Mouse (Mus musculus) ES-Bruce4 (cell line): ENCODE measurements around the gene Cops4. TPM values are rescaled to one million over a fixed set of nuclear protein-coding genes. Genes with fewer than 3 reads are reported as not detected.
A peak's percentile ranks its signal among the peaks of the same experiment; 100 is the strongest.

Experiments used
- H3K27ac ChIP-seq: 2 replicates; pipeline ENCODE4 v1.5.1; 2012; ENCODE audit warnings: low read length, inconsistent platforms; ENCODE audit not compliant: insufficient read depth
- H3K27me3 ChIP-seq: 2 replicates; pipeline ENCODE4 v1.6.1; 2012; ENCODE audit warnings: mild to moderate bottlenecking, low read length, inconsistent platforms; ENCODE audit not compliant: control insufficient read depth, poor library complexity, insufficient read depth, severe bottlenecking
- H3K36me3 ChIP-seq: 2 replicates; pipeline ENCODE4 v1.6.1; 2012; ENCODE audit warnings: inconsistent platforms, mild to moderate bottlenecking, low read length, moderate library complexity; ENCODE audit not compliant: control insufficient read depth, poor library complexity, insufficient read depth, severe bottlenecking
- H3K4me1 ChIP-seq: one replicate; pipeline ENCODE4 v1.8.1; 2011; ENCODE audit warnings: low read length; ENCODE audit not compliant: control insufficient read depth, insufficient read depth
- H3K4me3 ChIP-seq: 2 replicates; pipeline ENCODE4 v1.5.1; 2011; ENCODE audit warnings: low read depth, mild to moderate bottlenecking, low read length
- H3K9ac ChIP-seq: 2 replicates; pipeline ENCODE4 v1.6.1; 2012; ENCODE audit warnings: low read depth, mild to moderate bottlenecking, inconsistent platforms; ENCODE audit not compliant: poor library complexity, severe bottlenecking
- H3K9me3 ChIP-seq: replicated peaks from 2 replicates; pipeline ENCODE4 v1.6.1; 2012; ENCODE audit warnings: mild to moderate bottlenecking, low read length, inconsistent platforms; ENCODE audit not compliant: control insufficient read depth, poor library complexity, insufficient read depth, severe bottlenecking
- CTCF ChIP-seq: IDR thresholded peaks from one replicate; pipeline ENCODE4 v1.8.1; 2011; ENCODE audit warnings: low read depth, low read length
- EP300 ChIP-seq: IDR thresholded peaks from 2 replicates; pipeline ENCODE4 v1.6.1; 2011; ENCODE audit warnings: low read depth, low read length; ENCODE audit not compliant: insufficient read depth
- POLR2A ChIP-seq: IDR thresholded peaks from one replicate; pipeline ENCODE4 v1.8.1; 2011; ENCODE audit warnings: low read length; ENCODE audit not compliant: insufficient read depth
- polyA plus RNA-seq: library from polyadenylated mRNA; stranded (reverse); fragments of >200 nt; gene quantifications from 2 replicates; pipeline ENCODE4 v1.2.4, GENCODE M21; 2011; ENCODE audit warnings: low read depth; ENCODE audit not compliant: missing spikeins, insufficient read depth, insufficient read length

Cops4 gene
- polyA plus RNA-seq, 1 experiment: 118 TPM

GRCm38 (mm10) chr5:100573256-100573655 lies 55.1 kb downstream of the Cops4 start:
- Histone ChIP-seq H3K4me1 (peaks cover 2% of the 10 kb centered on the region), H3K27ac (no peak overlapping the region), H3K36me3 (no peaks in the 10 kb centered on the region), H3K27me3 (no peaks in the 10 kb centered on the region), H3K4me3 (no peak overlapping the region), H3K9me3 (no peaks in the 10 kb centered on the region), H3K9ac (no peak overlapping the region)
- TF ChIP-seq CTCF (no peak), EP300 (no peak), POLR2A (no peak)

DNA sequence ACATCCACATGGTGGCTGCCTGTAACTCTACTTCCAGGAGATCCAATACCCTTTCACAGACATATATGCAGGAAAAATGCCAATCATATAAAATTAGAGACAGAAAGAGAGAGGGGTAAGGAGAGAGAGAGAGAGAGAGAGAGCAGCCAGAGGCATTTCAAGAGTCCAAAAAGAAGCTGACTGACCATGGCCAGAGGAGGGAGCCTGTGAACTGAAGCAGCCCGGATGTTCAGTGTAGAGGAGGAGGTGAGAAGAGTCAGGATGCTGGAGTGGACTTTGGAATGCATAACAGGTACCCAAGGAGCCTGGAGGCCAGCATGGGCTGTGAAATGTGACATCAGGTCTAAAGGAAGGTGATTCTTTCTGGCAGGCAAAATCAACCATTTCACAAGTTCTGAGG lies 56.7 kb downstream of the Cops4 start:
- no peaks in the 10 kb centered on the region for H3K27me3 ChIP-seq
- H3K4me3 ChIP-seq: no peak overlapping the region
- H3K9ac ChIP-seq: no peak overlapping the region
- H3K4me1 ChIP-seq: peaks cover 2% of the 10 kb centered on the region
- TF ChIP-seq CTCF (peak; percentile 17), EP300 (no peak)
- H3K9me3 ChIP-seq: no peaks in the 10 kb centered on the region
- no peak overlapping the region for H3K27ac ChIP-seq
- no peaks in the 10 kb centered on the region for H3K36me3 ChIP-seq

DNA sequence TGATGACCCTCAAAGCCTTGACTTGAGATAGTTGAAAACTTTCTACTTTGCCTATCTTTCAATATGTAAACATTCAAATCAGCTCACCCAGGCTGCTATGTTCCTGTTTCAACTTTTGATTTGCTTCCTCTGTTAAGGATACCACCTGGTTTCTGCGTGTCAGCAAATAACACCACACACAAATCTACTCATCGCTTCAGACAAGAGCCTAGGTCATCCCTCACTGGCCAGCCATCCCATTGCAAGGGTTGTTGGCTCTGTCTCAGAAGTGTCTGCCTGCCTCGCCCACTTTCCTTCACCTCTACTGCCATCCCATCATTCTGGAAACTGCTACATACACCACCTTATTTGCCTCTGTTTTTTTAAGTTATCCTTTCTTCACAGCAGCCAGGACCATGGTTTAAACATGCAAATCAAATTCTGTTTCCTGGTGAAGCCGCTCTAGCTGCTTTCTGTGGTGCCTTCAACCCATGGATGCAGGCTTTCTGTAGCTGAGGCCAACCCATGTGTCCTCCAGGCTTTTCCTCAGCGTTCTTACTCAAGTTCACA lies 60.8 kb downstream of the Cops4 start:
- Histone ChIP-seq H3K27me3 (no peaks in the 10 kb centered on the region), H3K9ac (no peak overlapping the region), H3K4me3 (no peak overlapping the region), H3K4me1 (no peaks in the 10 kb centered on the region), H3K36me3 (no peaks in the 10 kb centered on the region), H3K27ac (no peak overlapping the region), H3K9me3 (no peaks in the 10 kb centered on the region)
- no peak for TF ChIP-seq CTCF
- no peak for TF ChIP-seq EP300
- no peak for TF ChIP-seq POLR2A

DNA sequence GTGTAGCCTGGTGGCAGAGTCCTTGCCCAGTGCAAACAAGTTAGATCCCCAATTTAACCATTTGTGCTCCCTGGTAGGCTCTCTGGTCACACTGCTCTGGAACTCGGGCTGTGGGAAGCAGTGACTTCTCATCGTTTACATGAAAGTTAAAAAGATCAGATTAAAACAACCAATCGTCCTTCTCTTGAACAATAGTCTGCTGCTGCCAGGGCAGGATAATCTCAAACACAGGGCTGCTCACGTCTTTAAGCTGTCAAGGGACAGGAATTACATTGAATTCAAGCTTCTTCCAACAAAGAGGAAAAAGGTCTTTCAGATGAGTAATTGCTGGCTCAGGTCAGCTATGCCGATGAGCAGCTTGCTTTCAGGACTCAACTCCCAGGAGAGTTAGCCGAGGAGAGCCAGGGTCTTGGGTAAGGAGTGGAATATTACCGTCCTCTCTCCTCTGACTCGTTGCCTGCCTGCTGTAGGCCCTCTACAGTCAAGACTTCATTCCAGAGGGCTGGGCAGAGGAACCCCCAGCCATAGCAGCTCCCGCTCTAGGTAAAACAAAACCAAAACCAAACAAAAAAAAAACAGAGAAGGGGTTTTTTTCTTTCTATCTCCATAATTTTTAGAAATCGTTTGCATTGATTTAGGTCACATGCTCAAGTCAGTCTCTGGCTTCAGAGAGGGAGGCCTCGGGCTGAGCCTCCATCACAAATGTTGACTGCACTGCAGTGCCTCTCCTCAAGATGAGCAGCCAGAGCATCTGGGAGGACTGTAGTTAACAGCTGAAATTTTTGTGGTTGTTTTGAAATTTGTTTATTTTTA lies 63.7 kb downstream of the Cops4 start:
- Histone ChIP-seq H3K27ac (no peak overlapping the region), H3K27me3 (no peaks in the 10 kb centered on the region), H3K4me3 (no peak overlapping the region), H3K9ac (no peak overlapping the region), H3K36me3 (no peaks in the 10 kb centered on the region), H3K9me3 (no peaks in the 10 kb centered on the region), H3K4me1 (no peaks in the 10 kb centered on the region)
- TF ChIP-seq CTCF (no peak), POLR2A (no peak)

DNA sequence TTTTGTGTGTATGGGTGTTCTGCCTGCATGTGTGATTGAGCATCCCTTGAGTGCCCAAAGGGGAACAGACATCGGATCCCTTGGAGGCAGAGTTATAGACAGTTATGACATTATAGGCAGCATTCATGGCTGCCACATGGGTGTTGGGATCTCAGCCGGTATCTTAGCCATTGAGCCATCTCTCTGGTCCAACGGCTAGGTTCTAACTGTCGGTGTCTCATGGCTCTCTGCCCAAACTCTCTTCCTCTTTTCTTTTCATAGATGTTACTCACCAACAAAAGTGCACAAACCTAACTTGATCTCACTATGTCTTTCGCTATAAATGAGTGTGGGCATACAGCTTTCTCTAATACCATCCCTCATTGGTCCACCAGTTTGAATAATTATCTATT lies 64.3 kb downstream of the Cops4 start:
- H3K4me1 ChIP-seq: no peaks in the 10 kb centered on the region
- no peak overlapping the region for H3K9ac ChIP-seq
- no peak overlapping the region for H3K27ac ChIP-seq
- H3K36me3 ChIP-seq: no peaks in the 10 kb centered on the region
- no peak for TF ChIP-seq CTCF
- TF ChIP-seq POLR2A: no peak
- no peak for TF ChIP-seq EP300
- no peaks in the 10 kb centered on the region for H3K27me3 ChIP-seq
- H3K9me3 ChIP-seq: no peaks in the 10 kb centered on the region
- H3K4me3 ChIP-seq: no peak overlapping the region

DNA sequence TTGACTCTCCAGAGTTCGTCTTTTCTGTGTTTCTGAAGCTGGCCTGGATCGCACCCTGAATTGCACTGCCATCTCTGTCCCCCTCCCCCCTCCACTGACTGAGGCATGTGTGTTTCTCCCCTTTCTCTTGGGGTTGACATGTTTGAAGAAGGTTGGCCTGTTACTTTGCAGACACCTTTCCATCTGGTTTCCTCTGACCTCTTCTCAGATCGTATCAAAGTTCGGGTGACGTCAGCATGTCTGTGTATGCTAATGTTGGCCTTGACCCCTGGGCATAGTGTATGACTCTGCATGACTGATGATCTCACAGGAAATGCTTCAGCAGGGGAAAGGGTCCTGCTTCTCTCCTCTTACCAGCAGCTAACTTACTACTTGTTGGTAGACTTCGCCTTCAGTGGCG lies 65.0 kb downstream of the Cops4 start:
- H3K9me3 ChIP-seq: no peaks in the 10 kb centered on the region
- no peaks in the 10 kb centered on the region for H3K36me3 ChIP-seq
- H3K27me3 ChIP-seq: no peaks in the 10 kb centered on the region
- no peak overlapping the region for H3K9ac ChIP-seq
- H3K4me1 ChIP-seq: no peaks in the 10 kb centered on the region
- no peak overlapping the region for H3K4me3 ChIP-seq
- no peak overlapping the region for H3K27ac ChIP-seq
- TF ChIP-seq EP300 (no peak), POLR2A (no peak), CTCF (no peak)
